Mouse (Mus musculus) forebrain, embryonic 10.5 days (tissue): ENCODE data around the gene Lrrc20. TPM values are rescaled to one million over a fixed set of nuclear protein-coding genes. Genes with fewer than 3 reads are reported as not detected.
A peak's percentile ranks its signal among the peaks of the same experiment; 100 is the strongest.
"Not testable (repeated sequence)": the region's sequence is repeated elsewhere in the genome, so short reads cannot be mapped to it uniquely, and the experiment has no call there.

Experiments
- DNase-seq: peaks from one replicate; pipeline ENCODE4 v3.0.0-alpha.2; 2017; ENCODE audit warnings: low spot score; ENCODE audit errors: extremely low spot score
- H3K27ac ChIP-seq: fragments of 300-500 bp; sonication (generic); 2 replicates; pipeline ENCODE4 v1.5.1; 2016; ENCODE audit warnings: mild to moderate bottlenecking
- H3K27me3 ChIP-seq: fragments of 300-500 bp; sonication (generic); 2 replicates; pipeline ENCODE4 v1.6.1; 2016; ENCODE audit warnings: mild to moderate bottlenecking; ENCODE audit not compliant: poor library complexity, severe bottlenecking
- H3K36me3 ChIP-seq: fragments of 300-500 bp; sonication (generic); replicated peaks from 2 replicates; pipeline ENCODE4 v1.6.1; 2016; ENCODE audit warnings: mild to moderate bottlenecking, moderate library complexity
- H3K4me1 ChIP-seq: fragments of 300-500 bp; sonication (generic); 2 replicates; pipeline ENCODE4 v1.6.1; 2016
- H3K4me3 ChIP-seq: fragments of 300-500 bp; sonication (generic); 2 replicates; pipeline ENCODE4 v1.5.1; 2016; ENCODE audit warnings: mild to moderate bottlenecking, moderate library complexity
- H3K9me3 ChIP-seq: fragments of 300-500 bp; sonication (generic); 2 replicates; pipeline ENCODE4 v1.6.1; 2016; ENCODE audit warnings: mild to moderate bottlenecking, moderate library complexity
- WGBS: fragments of 180-500 bp; shearing (Covaris S2); methylation state at CpG from one replicate; pipeline ENCODE4 v1.1.7; 2016; 5-methylcytosine and 5-hydroxymethylcytosine counted together
- polyA plus RNA-seq: library from polyadenylated mRNA; unstranded; fragments of >200 nt; fragmentation: Nextera tagmentation; extraction: Ambion mirVana; gene quantifications from 2 replicates; pipeline ENCODE4 v1.2.1, GENCODE M21; 2016

The Lrrc20 gene
- polyA plus RNA-seq, 1 experiment from 2014 or later: 9.7 TPM

- Histone ChIP-seq H3K27me3 (peaks cover 17% of the 10 kb centered on the region), H3K36me3 (no peaks in the 10 kb centered on the region), H3K27ac (no peak overlapping the region), H3K4me1 (peaks cover 6% of the 10 kb centered on the region), H3K4me3 (no peak overlapping the region), H3K9me3 (no peaks in the 10 kb centered on the region)
- WGBS: 76% methylated on average over 8 of the region's 8 CpGs
- no peak for DNase-seq
Observed at GRCm38 (mm10) chr10:61610650-61611235, 135.1 kb downstream of the Lrrc20 start.

- Histone ChIP-seq H3K27ac (no peak overlapping the region), H3K9me3 (peaks cover 10% of the 10 kb centered on the region; the same call in 1 of the 2 replicates), H3K4me1 (peaks cover 4% of the 10 kb centered on the region), H3K4me3 (no peak overlapping the region), H3K36me3 (no peaks in the 10 kb centered on the region), H3K27me3 (peaks cover 7% of the 10 kb centered on the region; the same call in 1 of the 2 replicates)
- DNase-seq: no peak
- 86% methylated on average over 7 of the region's 7 CpGs for whole genome bisulfite sequencing
Observed at GRCm38 (mm10) chr10:61614311-61614710, 138.7 kb downstream of the Lrrc20 start.

DNA sequence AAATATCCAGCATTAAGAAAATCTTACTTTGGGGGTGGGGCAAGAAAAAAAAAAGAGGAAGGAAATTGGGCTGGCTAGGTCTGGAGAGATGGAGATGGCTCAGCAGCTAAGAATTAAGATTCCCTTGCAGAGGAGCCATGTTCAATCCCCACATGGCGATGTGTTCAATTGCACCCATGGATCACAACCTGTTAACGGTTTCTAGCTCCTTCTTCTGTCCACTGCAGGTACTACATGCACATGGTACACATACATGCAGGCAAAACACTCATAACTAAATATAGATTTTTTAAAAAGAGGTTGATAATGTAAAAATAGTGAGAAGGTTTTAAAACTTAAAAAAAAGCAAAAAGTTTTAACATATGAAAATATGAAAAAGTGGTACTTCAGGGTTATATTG lies 142.9 kb downstream of the Lrrc20 start:
- Histone ChIP-seq H3K27ac (no peak overlapping the region), H3K4me3 (no peak overlapping the region), H3K27me3 (peaks cover 8% of the 10 kb centered on the region), H3K36me3 (no peaks in the 10 kb centered on the region), H3K4me1 (peaks cover 8% of the 10 kb centered on the region), H3K9me3 (peaks cover 11% of the 10 kb centered on the region; the same call in 1 of the 2 replicates)
- DNase-seq: no peak
- 92% methylated on average over 2 of the region's 2 CpGs for WGBS

- Histone ChIP-seq H3K4me3 (no peak overlapping the region), H3K27ac (no peak overlapping the region), H3K9me3 (peaks cover 14% of the 10 kb centered on the region; the same call in 1 of the 2 replicates), H3K4me1 (peaks cover 27% of the 10 kb centered on the region), H3K27me3 (peaks cover 40% of the 10 kb centered on the region), H3K36me3 (no peaks in the 10 kb centered on the region)
- DNase-seq: no peak
- 57% methylated on average over 9 of the region's 9 CpGs for WGBS
Observed at GRCm38 (mm10) chr10:61621681-61622080, 146.1 kb downstream of the Lrrc20 start.

- peaks cover 42% of the 10 kb centered on the region for H3K4me1 ChIP-seq
- peaks cover 56% of the 10 kb centered on the region for H3K27me3 ChIP-seq
- H3K27ac ChIP-seq, H3K9me3 ChIP-seq, DNase-seq, H3K4me3 ChIP-seq, H3K36me3 ChIP-seq: not testable (repeated sequence)
- 79% methylated on average over 3 of the region's 3 CpGs for WGBS
Observed at GRCm38 (mm10) chr10:61623874-61624273, 148.3 kb downstream of the Lrrc20 start.

- Histone ChIP-seq H3K36me3 (no peaks in the 10 kb centered on the region), H3K4me3 (peak overlapping the region; percentile 55), H3K4me1 (peaks cover 42% of the 10 kb centered on the region), H3K27ac (no peak overlapping the region), H3K27me3 (peaks cover 56% of the 10 kb centered on the region), H3K9me3 (0 out of 2 replicates have a peak, but pooled peaks cover 4% of the 10 kb centered on the region)
- 32% methylated on average over 5 of the region's 5 CpGs for WGBS
- no peak for DNase-seq
Observed at GRCm38 (mm10) chr10:61624771-61625170, 149.2 kb downstream of the Lrrc20 start.

DNA sequence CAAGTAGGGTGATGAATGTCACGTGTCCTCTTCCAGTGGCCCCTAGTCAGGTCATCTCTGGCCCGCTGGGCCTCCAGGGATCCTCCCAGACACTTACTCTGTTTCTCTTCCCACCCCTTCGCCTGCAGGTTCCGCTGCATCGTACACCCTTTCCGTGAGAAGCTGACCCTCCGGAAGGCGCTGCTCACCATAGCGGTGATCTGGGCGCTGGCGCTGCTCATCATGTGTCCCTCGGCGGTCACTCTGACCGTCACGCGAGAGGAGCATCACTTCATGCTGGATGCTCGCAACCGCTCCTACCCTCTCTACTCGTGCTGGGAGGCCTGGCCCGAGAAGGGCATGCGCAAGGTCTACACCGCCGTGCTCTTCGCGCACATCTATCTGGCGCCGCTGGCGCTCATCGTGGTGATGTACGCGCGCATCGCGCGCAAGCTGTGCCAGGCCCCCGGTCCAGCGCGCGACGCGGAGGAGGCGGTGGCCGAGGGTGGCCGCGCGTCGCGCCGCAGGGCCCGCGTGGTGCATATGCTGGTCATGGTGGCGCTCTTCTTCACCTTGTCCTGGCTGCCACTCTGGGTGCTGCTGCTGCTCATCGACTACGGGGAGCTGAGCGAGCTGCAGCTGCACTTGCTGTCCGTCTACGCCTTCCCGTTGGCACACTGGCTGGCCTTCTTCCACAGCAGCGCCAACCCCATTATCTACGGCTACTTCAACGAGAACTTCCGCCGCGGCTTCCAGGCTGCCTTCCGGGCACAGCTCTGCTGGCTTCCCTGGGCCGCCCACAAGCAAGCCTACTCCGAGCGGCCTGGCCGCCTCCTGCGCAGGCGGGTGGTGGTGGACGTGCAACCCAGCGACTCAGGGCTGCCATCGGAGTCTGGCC lies 150.0 kb downstream of the Lrrc20 start:
- Histone ChIP-seq H3K4me3 (peak overlapping the region; percentile 55), H3K27ac (peak overlapping the region; percentile 65), H3K27me3 (peaks cover 56% of the 10 kb centered on the region), H3K36me3 (no peaks in the 10 kb centered on the region), H3K4me1 (peaks cover 42% of the 10 kb centered on the region), H3K9me3 (0 out of 2 replicates have a peak, but pooled peaks cover 4% of the 10 kb centered on the region)
- WGBS: 3% methylated on average over 74 of the region's 74 CpGs
- peak; percentile 33 for DNase-seq

DNA sequence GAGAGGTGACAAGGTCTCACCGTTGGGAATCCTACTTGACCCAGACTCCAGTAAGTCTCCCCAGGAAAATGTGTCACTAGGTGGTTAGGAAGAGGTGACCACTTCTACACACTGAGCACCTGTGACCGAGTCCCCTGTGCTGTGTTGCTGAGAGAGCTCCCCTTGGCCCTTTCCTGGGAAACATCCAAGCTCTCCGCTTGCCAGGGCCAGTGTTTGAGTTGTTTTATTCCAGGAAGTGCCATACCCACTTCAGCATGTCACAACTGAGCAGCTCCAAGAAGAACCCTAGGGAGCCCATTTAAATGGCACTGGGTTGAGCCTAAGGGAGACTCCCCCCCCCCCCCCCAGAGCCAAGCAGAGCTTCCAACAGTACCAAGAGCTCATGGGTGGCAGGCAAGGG lies 150.9 kb downstream of the Lrrc20 start:
- Histone ChIP-seq H3K4me1 (peaks cover 41% of the 10 kb centered on the region), H3K27ac (no peak overlapping the region), H3K27me3 (peaks cover 56% of the 10 kb centered on the region), H3K36me3 (no peaks in the 10 kb centered on the region), H3K9me3 (0 out of 2 replicates have a peak, but pooled peaks cover 4% of the 10 kb centered on the region), H3K4me3 (no peak overlapping the region)
- 82% methylated on average over 3 of the region's 3 CpGs for WGBS
- no peak for DNase-seq

- H3K4me1 ChIP-seq: peaks cover 34% of the 10 kb centered on the region
- WGBS: 71% methylated on average over 15 of the region's 15 CpGs
- H3K27me3 ChIP-seq: peaks cover 56% of the 10 kb centered on the region
- no peak overlapping the region for H3K4me3 ChIP-seq
- 0 out of 2 replicates have a peak, but pooled peaks cover 4% of the 10 kb centered on the region for H3K9me3 ChIP-seq
- no peak for DNase-seq
- H3K36me3 ChIP-seq: no peaks in the 10 kb centered on the region
- H3K27ac ChIP-seq: no peak overlapping the region
Observed at GRCm38 (mm10) chr10:61627195-61627937, 151.8 kb downstream of the Lrrc20 start.

DNA sequence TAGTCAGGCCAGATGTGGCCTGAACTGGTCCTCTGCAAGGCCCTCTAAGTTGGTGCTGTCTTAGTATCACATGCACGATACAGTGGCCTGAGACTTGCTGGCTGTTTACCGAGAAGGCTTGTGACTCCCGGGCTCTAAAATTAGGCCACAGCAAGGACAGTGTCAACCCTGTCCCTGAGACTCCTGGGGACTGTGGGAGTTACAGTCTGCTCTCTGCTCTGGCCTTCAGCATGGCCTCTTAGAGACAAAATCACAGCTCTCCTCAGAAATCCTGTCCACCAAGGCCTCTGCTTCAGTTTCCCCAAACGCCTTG lies 152.3 kb downstream of the Lrrc20 start:
- peaks cover 54% of the 10 kb centered on the region for H3K27me3 ChIP-seq
- 81% methylated on average over 4 of the region's 4 CpGs for whole genome bisulfite sequencing
- no peak for DNase-seq
- H3K36me3 ChIP-seq: no peaks in the 10 kb centered on the region
- H3K4me3 ChIP-seq: no peak overlapping the region
- H3K27ac ChIP-seq: no peak overlapping the region
- H3K9me3 ChIP-seq: 0 out of 2 replicates have a peak, but pooled peaks cover 4% of the 10 kb centered on the region
- peaks cover 34% of the 10 kb centered on the region for H3K4me1 ChIP-seq
